Mouse (Mus musculus): Measurements from ENCODE around the gene Cpeb2.

DNA sequence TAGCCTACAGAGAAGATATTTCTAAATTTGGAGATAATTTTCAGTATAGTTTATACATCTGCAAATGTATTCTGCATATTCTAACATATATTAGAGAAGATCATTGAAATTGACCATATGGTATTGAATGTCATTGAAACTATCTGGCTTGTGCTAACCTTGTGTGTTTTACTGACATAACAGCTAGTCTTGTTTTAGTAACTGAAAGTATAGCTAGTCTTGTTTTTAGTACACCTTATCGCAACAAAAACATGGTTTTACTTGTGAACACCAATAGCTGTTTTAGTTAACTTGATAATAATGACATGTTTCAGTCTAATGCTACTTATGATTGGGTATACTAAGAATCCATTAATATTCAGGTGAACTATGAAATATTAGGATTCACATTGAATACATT lies 45.0 kb downstream of the Cpeb2 start:
- TF ChIP-seq CTCF (IDR thresholded peaks at IDR 0.05; ENCODE audit: low read depth) (no peak), EP300 (IDR thresholded peaks at IDR 0.05; ENCODE audit: low read depth) (no peak)
